25 mouse cellular contexts compared by ENCODE assay signal in genomic region chr6:147803893-147804292, GRCm38 (mm10).
"Had no signal": no experiment of that assay in that cellular context is flagged by ENCODE, and none has a peak within 500 bp of the region (broad histone marks: within the 10 kb centered on the region; RNA-seq: fewer than 3 reads in every experiment).

No protein-coding gene starts in this region.

- H3K4me1 ChIP-seq: heart, embryonic 15.5 days; hindbrain, embryonic 10.5 days; hindbrain, embryonic 12.5 days; limb, embryonic 10.5 days had no signal

- H3K27ac ChIP-seq: gastrocnemius, adult 2 months; heart, adult 2 months; heart, embryonic 13.5 days; heart, embryonic 15.5 days; hindbrain, embryonic 10.5 days; hindbrain, embryonic 12.5 days; hindbrain, embryonic 14.5 days; intestine, embryonic 15.5 days; layer of hippocampus, adult 2 months; left cerebral cortex, adult 2 months; limb, embryonic 10.5 days; limb, embryonic 12.5 days had no signal

- H3K27me3 ChIP-seq: heart, embryonic 13.5 days; heart, embryonic 15.5 days; hindbrain, embryonic 12.5 days; intestine, embryonic 15.5 days; limb, embryonic 12.5 days had no signal

- H3K4me3 ChIP-seq: gastrocnemius, adult 2 months; heart, adult 2 months; heart, embryonic 13.5 days; heart, embryonic 15.5 days; hindbrain, embryonic 10.5 days; hindbrain, embryonic 12.5 days; intestine, embryonic 15.5 days; layer of hippocampus, adult 2 months; left cerebral cortex, adult 2 months; limb, embryonic 10.5 days; limb, embryonic 12.5 days had no signal

- H3K9me3 ChIP-seq: heart, embryonic 13.5 days; heart, embryonic 15.5 days; hindbrain, embryonic 10.5 days; hindbrain, embryonic 12.5 days; intestine, embryonic 15.5 days; limb, embryonic 10.5 days; limb, embryonic 12.5 days had no signal

- H3K9ac ChIP-seq: heart, embryonic 13.5 days; heart, embryonic 15.5 days; hindbrain, embryonic 12.5 days; hindbrain, embryonic 14.5 days; intestine, embryonic 15.5 days; limb, embryonic 12.5 days had no signal

- DNase-seq: gastrocnemius, adult 2 months; gastrocnemius, postnatal 10 days; gastrocnemius, postnatal 25 days; heart, adult 2 months; heart, postnatal 4 days; kidney, adult 18-20 months; kidney, adult 8-10 months; kidney, postnatal 10 days; kidney, postnatal 25 days; kidney, postnatal 4 days; liver had no signal

- H3K36me3 ChIP-seq: heart, embryonic 13.5 days; heart, embryonic 15.5 days; hindbrain, embryonic 10.5 days; hindbrain, embryonic 12.5 days; intestine, embryonic 15.5 days; limb, embryonic 10.5 days; limb, embryonic 12.5 days had no signal

- H3K4me2 ChIP-seq: heart, embryonic 11.5 days; heart, embryonic 13.5 days; heart, embryonic 15.5 days; hindbrain, embryonic 12.5 days; hindbrain, embryonic 14.5 days; intestine, embryonic 15.5 days; limb, embryonic 12.5 days had no signal

- ATAC-seq: hindbrain, embryonic 16.5 days; inflammation-experienced regulatory T-cells, adult 6 months; intestine, embryonic 15.5 days; intestine, postnatal 0 days had no signal
